Mouse (Mus musculus): ENCODE data around the gene Atp8a2. TPM values are rescaled to one million over a fixed set of nuclear protein-coding genes. Genes with fewer than 3 reads are reported as not detected.

The Atp8a2 gene
- polyA plus RNA-seq, 1 experiment from 2014 or later, result 6.1 TPM

GRCm38 (mm10) chr14:59741752-59742151, 455.2 kb downstream of the Atp8a2 start:
- H3K27me3 ChIP-seq, result no peaks in the 10 kb centered on the region
- no peak overlapping the region for H3K9ac ChIP-seq
- no peaks in the 10 kb centered on the region for H3K36me3 ChIP-seq
- H3K27ac ChIP-seq, result no peak overlapping the region
- H3K4me2 ChIP-seq (replicated peaks), result no peak overlapping the region
- ATAC-seq (ENCODE audit: insufficient number of reproducible peaks, insufficient read depth, low FRiP score, low TSS enrichment), result no peak
- H3K4me3 ChIP-seq, result no peak overlapping the region
- 57% methylated on average over 5 of the region's 5 CpGs for WGBS
- H3K9me3 ChIP-seq, result no peaks in the 10 kb centered on the region
- H3K4me1 ChIP-seq, result peaks cover 11% of the 10 kb centered on the region; the same call in 1 of the 2 replicates

- no peaks in the 10 kb centered on the region for H3K36me3 ChIP-seq
- no peak overlapping the region for H3K9ac ChIP-seq
- H3K27me3 ChIP-seq, result no peaks in the 10 kb centered on the region
- peaks cover 8% of the 10 kb centered on the region; the same call in 1 of the 2 replicates for H3K4me1 ChIP-seq
- 52% methylated on average over 6 of the region's 6 CpGs for WGBS
- no peak overlapping the region for H3K4me2 ChIP-seq (replicated peaks)
- H3K9me3 ChIP-seq, result no peaks in the 10 kb centered on the region
- H3K4me3 ChIP-seq, result no peak overlapping the region
- ATAC-seq (ENCODE audit: insufficient number of reproducible peaks, insufficient read depth, low FRiP score, low TSS enrichment), result no peak
- H3K27ac ChIP-seq, result no peak overlapping the region
Measured at GRCm38 (mm10) chr14:59739446-59739845, 457.5 kb downstream of the Atp8a2 start.

- Histone ChIP-seq H3K4me2 (replicated peaks) (no peak overlapping the region), H3K9me3 (no peaks in the 10 kb centered on the region), H3K27me3 (no peaks in the 10 kb centered on the region), H3K9ac (no peak overlapping the region), H3K36me3 (no peaks in the 10 kb centered on the region), H3K27ac (no peak overlapping the region), H3K4me3 (no peak overlapping the region), H3K4me1 (peaks cover 8% of the 10 kb centered on the region; the same call in 1 of the 2 replicates)
- no peak; the same call in 1 of the 2 replicates for ATAC-seq (ENCODE audit: insufficient number of reproducible peaks, insufficient read depth, low FRiP score, low TSS enrichment)
- 60% methylated on average over 8 of the region's 8 CpGs for WGBS
Measured at GRCm38 (mm10) chr14:59737734-59738294, 459.2 kb downstream of the Atp8a2 start.

GRCm38 (mm10) chr14:59736861-59737700, 459.9 kb downstream of the Atp8a2 start:
- H3K4me1 ChIP-seq, result peaks cover 8% of the 10 kb centered on the region; the same call in 1 of the 2 replicates
- no peak overlapping the region for H3K4me3 ChIP-seq
- H3K9ac ChIP-seq, result no peak overlapping the region
- no peaks in the 10 kb centered on the region for H3K36me3 ChIP-seq
- no peaks in the 10 kb centered on the region for H3K9me3 ChIP-seq
- H3K27me3 ChIP-seq, result no peaks in the 10 kb centered on the region
- 35% methylated on average over 9 of the region's 9 CpGs for WGBS
- no peak overlapping the region for H3K4me2 ChIP-seq (replicated peaks)
- ATAC-seq (ENCODE audit: insufficient number of reproducible peaks, insufficient read depth, low FRiP score, low TSS enrichment), result peak; percentile 49
- H3K27ac ChIP-seq, result no peak overlapping the region

- ATAC-seq (ENCODE audit: insufficient number of reproducible peaks, insufficient read depth, low FRiP score, low TSS enrichment), result no peak
- Histone ChIP-seq H3K4me2 (replicated peaks) (no peak overlapping the region), H3K4me1 (no peaks in the 10 kb centered on the region), H3K36me3 (no peaks in the 10 kb centered on the region), H3K9ac (no peak overlapping the region), H3K9me3 (no peaks in the 10 kb centered on the region), H3K27ac (no peak overlapping the region), H3K27me3 (no peaks in the 10 kb centered on the region), H3K4me3 (no peak overlapping the region)
- WGBS, result 54% methylated on average over 3 of the region's 3 CpGs
Measured at GRCm38 (mm10) chr14:59730043-59730390, 467.0 kb downstream of the Atp8a2 start.

GRCm38 (mm10) chr14:59729298-59730042, 467.5 kb downstream of the Atp8a2 start:
- H3K9ac ChIP-seq, result no peak overlapping the region
- H3K27me3 ChIP-seq, result no peaks in the 10 kb centered on the region
- ATAC-seq (ENCODE audit: insufficient number of reproducible peaks, insufficient read depth, low FRiP score, low TSS enrichment), result no peak
- H3K4me3 ChIP-seq, result no peak overlapping the region
- 63% methylated on average over 3 of the region's 3 CpGs for WGBS
- H3K4me2 ChIP-seq (replicated peaks), result no peak overlapping the region
- H3K4me1 ChIP-seq, result no peaks in the 10 kb centered on the region
- H3K9me3 ChIP-seq, result no peaks in the 10 kb centered on the region
- H3K27ac ChIP-seq, result no peak overlapping the region
- H3K36me3 ChIP-seq, result no peaks in the 10 kb centered on the region

GRCm38 (mm10) chr14:59727016-59727415, 470.0 kb downstream of the Atp8a2 start:
- no peak for ATAC-seq (ENCODE audit: insufficient number of reproducible peaks, insufficient read depth, low FRiP score, low TSS enrichment)
- WGBS, result 63% methylated on average over 4 of the region's 4 CpGs
- H3K27ac ChIP-seq, result no peak overlapping the region
- H3K36me3 ChIP-seq, result no peaks in the 10 kb centered on the region
- H3K9me3 ChIP-seq, result no peaks in the 10 kb centered on the region
- H3K4me1 ChIP-seq, result no peaks in the 10 kb centered on the region
- H3K9ac ChIP-seq, result no peak overlapping the region
- no peaks in the 10 kb centered on the region for H3K27me3 ChIP-seq
- H3K4me2 ChIP-seq (replicated peaks), result no peak overlapping the region
- no peak overlapping the region for H3K4me3 ChIP-seq

- no peaks in the 10 kb centered on the region for H3K4me1 ChIP-seq
- H3K4me3 ChIP-seq, result no peak overlapping the region
- H3K9ac ChIP-seq, result no peak overlapping the region
- H3K9me3 ChIP-seq, result no peaks in the 10 kb centered on the region
- ATAC-seq (ENCODE audit: insufficient number of reproducible peaks, insufficient read depth, low FRiP score, low TSS enrichment), result no peak
- H3K36me3 ChIP-seq, result no peaks in the 10 kb centered on the region
- no peak overlapping the region for H3K27ac ChIP-seq
- no peaks in the 10 kb centered on the region for H3K27me3 ChIP-seq
- WGBS, result 89% methylated on average over 2 of the region's 2 CpGs
- no peak overlapping the region for H3K4me2 ChIP-seq (replicated peaks)
Measured at GRCm38 (mm10) chr14:59723163-59723562, 473.8 kb downstream of the Atp8a2 start.

GRCm38 (mm10) chr14:59721957-59722356, 475.0 kb downstream of the Atp8a2 start:
- no peaks in the 10 kb centered on the region for H3K36me3 ChIP-seq
- no peak overlapping the region for H3K4me2 ChIP-seq (replicated peaks)
- H3K9me3 ChIP-seq, result no peaks in the 10 kb centered on the region
- no peaks in the 10 kb centered on the region for H3K4me1 ChIP-seq
- WGBS, result 60% methylated on average over 4 of the region's 4 CpGs
- no peak overlapping the region for H3K9ac ChIP-seq
- H3K4me3 ChIP-seq, result no peak overlapping the region
- no peak for ATAC-seq (ENCODE audit: insufficient number of reproducible peaks, insufficient read depth, low FRiP score, low TSS enrichment)
- no peaks in the 10 kb centered on the region for H3K27me3 ChIP-seq
- no peak overlapping the region for H3K27ac ChIP-seq

- Histone ChIP-seq H3K4me1 (no peaks in the 10 kb centered on the region), H3K9me3 (no peaks in the 10 kb centered on the region), H3K9ac (no peak overlapping the region), H3K4me2 (replicated peaks) (no peak overlapping the region), H3K27ac (no peak overlapping the region), H3K4me3 (no peak overlapping the region), H3K36me3 (no peaks in the 10 kb centered on the region), H3K27me3 (no peaks in the 10 kb centered on the region)
- ATAC-seq (ENCODE audit: insufficient number of reproducible peaks, insufficient read depth, low FRiP score, low TSS enrichment), result no peak
- WGBS, result 78% methylated on average over 3 of the region's 3 CpGs
Measured at GRCm38 (mm10) chr14:59721356-59721755, 475.6 kb downstream of the Atp8a2 start.

GRCm38 (mm10) chr14:59720386-59720785, 476.6 kb downstream of the Atp8a2 start:
- no peak overlapping the region for H3K27ac ChIP-seq
- no peaks in the 10 kb centered on the region for H3K9me3 ChIP-seq
- H3K9ac ChIP-seq, result no peak overlapping the region
- no peak overlapping the region for H3K4me2 ChIP-seq (replicated peaks)
- no peaks in the 10 kb centered on the region for H3K36me3 ChIP-seq
- peaks cover 7% of the 10 kb centered on the region; the same call in 1 of the 2 replicates for H3K4me1 ChIP-seq
- ATAC-seq (ENCODE audit: insufficient number of reproducible peaks, insufficient read depth, low FRiP score, low TSS enrichment), result no peak
- H3K4me3 ChIP-seq, result no peak overlapping the region
- WGBS, result 91% methylated on average over 4 of the region's 4 CpGs
- H3K27me3 ChIP-seq, result no peaks in the 10 kb centered on the region

Measured in embryonic facial prominence, embryonic 12.5 days (tissue).